8 mouse cellular contexts compared by ENCODE assay signal in genomic region chr2:122117961-122118958, GRCm38 (mm10). TPM values are rescaled to one million over a fixed set of nuclear protein-coding genes. Genes with fewer than 3 reads are reported as not detected.
DNase-seq lines count a peak whose midpoint lies in the region; ATAC-seq lines count a peak whose summit lies in the region.

TSS of gene Spg11 (minus strand) at chr2:122118386.

- ATAC-seq in megakaryocyte progenitor cell, adult 5-6 weeks (replicated peaks; ENCODE audit: poor library complexity): peak; percentile 98

- peak; percentile 99 for DNase-seq in adipocyte (ENCODE audit: low spot score)
- DNase-seq in embryo, embryonic 10 days (ENCODE audit: low spot score): peak; percentile 99
- DNase-seq in gastrocnemius, postnatal 10 days: peak; percentile 97
- peak; percentile 99 for DNase-seq in induced T-regulatory cell, adult 2 months (ENCODE audit: low read depth)
- DNase-seq in left cerebral cortex, adult 9 months (ENCODE audit: low spot score in 2 of 2): peak; percentile 95 to 98
- peak; percentile 97 for DNase-seq in right cerebral cortex, postnatal 14 days
- peak; percentile 95 to 98 for DNase-seq in urinary bladder, postnatal 36 days (ENCODE audit: low spot score in 2 of 2)

RNA-seq across cellular contexts. Expression of gene Spg11, which starts in this region (rescaled TPM):
- 1 to 10 TPM; 7.6 to 8.9 TPM for total RNA-seq in gastrocnemius, postnatal 10 days (2021)
- total RNA-seq in megakaryocyte progenitor cell, adult 5-6 weeks (2015): 8.9 and 10.5 TPM in 2 replicates
- 11.3 and 13.4 TPM in 2 replicates for total RNA-seq in megakaryocyte progenitor cell, adult 5-6 weeks (2017)

Comparison
In these comparisons a context has a peak if more than half of its experiments do, and no peak if none do; other contexts are left out.
1. Peak in every context shown above with its lines: DNase-seq and ATAC-seq.